Mouse (Mus musculus) spleen, postnatal 4 days (tissue): Measurements from ENCODE around the gene Gm20870.
"Not testable (repeated sequence)": the region's sequence is repeated elsewhere in the genome, so short reads cannot be mapped to it uniquely, and the experiment has no call there.

Source experiments
- DNase-seq, 2 experiments: peaks; one replicate each; pipeline ENCODE4 v3.0.0; 2022; ENCODE audit warnings: low spot score in 2 of 2

The Gm20870 gene

GRCm38 (mm10) chrY:71691743-71692142 is at the start of gene Gm20870:
Gm20870 (plus strand) TSS chrY:71692043.
- DNase-seq, result not testable (repeated sequence)
